Mouse (Mus musculus) embryo, embryonic 10.5 days (tissue): ENCODE measurements around the gene Slc2a5.

Experiments
- DNase-seq: peaks from one replicate; pipeline ENCODE4 v3.0.0-alpha.2; 2015; ENCODE audit warnings: low spot score

The Slc2a5 gene

GRCm38 (mm10) chr4:150119055-150119454, at the start of gene Slc2a5:
TSS of gene Slc2a5 (plus strand) at chr4:150119283.
- peak; percentile 71 for DNase-seq

- no peak for DNase-seq
These were observed 48.9 kb upstream of the Slc2a5 start for GRCm38 (mm10) chr4:150070136-150070535.

DNA sequence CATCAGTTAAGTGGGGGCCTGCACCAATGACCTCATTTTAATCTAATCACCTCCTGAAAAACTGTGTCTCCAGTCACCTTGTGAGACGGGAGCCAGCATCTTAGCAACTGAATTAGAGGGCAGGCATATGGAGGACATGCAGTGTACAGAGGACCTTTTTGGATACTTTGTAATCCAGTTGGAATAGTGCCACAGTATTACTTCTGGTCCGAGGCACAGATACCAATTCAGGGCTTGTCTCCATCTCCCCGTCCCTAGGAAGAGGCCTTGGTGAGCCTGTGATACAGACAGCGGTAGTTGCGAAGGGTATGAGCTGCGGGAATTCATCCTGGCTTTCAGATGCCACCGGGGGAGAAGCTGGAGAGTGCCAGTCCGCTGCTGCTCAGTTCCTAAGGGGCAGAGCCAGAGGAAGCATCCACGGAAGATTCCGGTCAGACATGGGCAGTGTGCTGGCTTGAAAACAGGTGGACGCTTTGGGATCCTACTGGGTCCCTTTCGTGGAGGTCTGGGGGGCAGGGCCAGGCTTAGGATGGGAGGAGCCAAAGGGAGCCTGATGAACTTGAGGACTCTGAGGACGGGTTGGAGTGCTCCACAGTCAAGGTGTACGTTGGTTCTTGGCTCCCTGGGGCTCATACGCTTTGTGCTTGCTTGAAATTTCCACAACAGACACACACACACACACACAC, 46.5 kb upstream of the Slc2a5 start:
- no peak for DNase-seq

- peak; percentile 68 for DNase-seq
These were observed 46.0 kb upstream of the Slc2a5 start for GRCm38 (mm10) chr4:150073102-150073473.

- no peak for DNase-seq
These were observed 43.7 kb upstream of the Slc2a5 start for GRCm38 (mm10) chr4:150075350-150075749.

- no peak for DNase-seq
These were observed 42.9 kb upstream of the Slc2a5 start for GRCm38 (mm10) chr4:150076147-150076546.

GRCm38 (mm10) chr4:150078646-150079045, 40.4 kb upstream of the Slc2a5 start:
- DNase-seq: no peak

DNA sequence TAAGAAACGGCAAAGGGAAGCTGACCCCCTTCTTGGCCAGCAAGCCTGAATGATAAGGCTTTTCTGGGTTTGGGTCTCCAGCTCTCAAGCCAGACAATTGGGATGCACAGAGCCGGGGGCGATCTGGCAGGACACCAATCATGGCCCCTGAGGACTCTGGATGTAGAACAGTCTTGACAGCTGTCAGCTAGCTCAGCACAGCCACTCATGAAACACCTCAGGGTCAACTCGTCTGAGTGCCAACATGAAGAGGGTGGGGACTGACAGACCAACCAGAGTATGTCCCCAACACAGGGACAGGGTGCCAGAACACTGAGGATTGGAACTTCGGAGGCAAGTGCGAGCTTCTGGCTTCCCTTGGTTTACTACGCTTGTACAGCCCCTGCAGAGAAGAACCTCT, 39.8 kb upstream of the Slc2a5 start:
- no peak for DNase-seq

GRCm38 (mm10) chr4:150080330-150080967, 38.6 kb upstream of the Slc2a5 start:
- no peak for DNase-seq

- DNase-seq: no peak
These were observed 33.7 kb upstream of the Slc2a5 start for GRCm38 (mm10) chr4:150085366-150085765.

DNA sequence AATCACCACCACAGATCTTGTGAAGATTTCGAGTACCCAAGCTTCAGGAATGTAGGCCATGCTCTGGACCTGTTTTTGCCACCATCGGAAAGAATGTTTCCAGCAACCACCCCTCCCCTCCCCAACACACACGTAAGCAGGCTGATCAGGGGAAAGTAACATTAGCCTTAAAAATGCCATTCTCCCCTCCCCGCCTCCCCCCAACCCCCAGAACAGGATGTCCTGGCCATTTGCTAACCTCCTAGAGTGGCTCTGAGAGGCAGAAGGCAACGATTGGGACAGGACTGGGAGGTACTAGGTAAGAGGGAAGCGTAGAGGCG, 32.3 kb upstream of the Slc2a5 start:
- DNase-seq: no peak

DNA sequence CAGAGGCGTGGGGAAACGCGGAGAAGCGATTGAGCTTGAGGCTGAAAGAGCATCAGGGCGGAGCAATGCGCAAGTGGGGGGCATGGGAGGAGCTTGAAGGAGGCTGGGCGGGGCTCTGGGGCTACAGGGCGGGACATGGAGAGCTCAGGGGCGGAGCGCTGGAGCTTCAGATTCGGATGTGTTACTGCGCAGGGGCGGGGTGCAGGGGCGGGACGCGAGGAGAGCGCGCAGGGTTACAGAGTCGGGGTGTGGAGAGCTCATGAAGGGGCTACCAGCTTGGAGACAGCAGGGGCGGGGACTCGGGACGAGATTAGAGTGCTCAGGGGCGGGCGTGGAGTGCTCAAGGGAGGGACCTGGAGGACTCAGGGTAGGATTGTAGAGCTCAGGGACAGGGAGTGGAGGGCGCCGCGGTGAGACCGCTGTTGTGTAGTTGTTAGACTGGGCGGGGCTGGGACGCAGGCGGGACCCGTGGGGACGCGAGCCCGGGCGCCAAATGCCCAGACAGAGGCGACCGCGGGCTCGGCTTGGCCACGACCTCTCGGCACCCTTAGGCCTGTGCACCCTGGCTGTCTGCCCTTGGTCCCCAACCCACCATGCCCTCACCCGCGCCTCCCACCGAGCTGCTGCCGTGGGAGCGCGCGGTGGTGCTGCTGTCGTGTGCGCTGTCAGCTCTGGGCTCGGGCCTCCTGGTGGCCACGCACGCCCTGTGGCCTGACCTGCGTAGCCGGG, 31.8 kb upstream of the Slc2a5 start, which contains the start of gene Gpr157:
TSS of gene Gpr157 (plus strand) at position 205 of the 729 bp plus-strand sequence.
- DNase-seq: peak; percentile 98

DNA sequence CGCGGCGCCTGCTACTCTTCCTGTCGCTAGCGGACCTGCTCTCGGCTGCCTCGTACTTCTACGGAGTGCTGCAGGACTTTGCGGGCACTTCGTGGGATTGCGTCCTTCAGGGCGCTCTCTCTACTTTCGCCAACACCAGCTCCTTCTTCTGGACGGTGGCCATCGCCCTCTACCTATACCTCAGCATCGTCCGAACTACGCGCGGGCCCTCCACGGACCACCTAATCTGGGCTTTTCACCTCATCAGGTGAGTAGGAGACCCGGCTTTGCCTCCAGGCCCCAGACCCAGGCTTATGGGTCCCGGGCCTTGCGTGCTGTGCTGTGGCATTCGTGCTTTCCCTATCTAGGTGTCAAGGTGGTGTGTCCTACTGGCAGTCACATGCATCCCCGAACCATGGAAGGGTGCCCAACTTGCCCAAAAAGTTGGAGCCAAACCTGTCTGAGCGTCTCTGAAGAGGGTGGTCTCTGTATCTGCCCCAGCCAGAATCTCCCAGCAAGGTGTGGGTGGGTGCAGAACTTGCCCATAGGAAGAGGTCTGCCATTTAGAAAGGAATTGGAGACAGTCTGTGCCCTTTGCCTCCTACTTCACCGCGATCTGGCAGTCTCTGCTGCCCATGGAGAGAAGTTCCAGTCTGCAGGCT, 31.1 kb upstream of the Slc2a5 start:
- no peak for DNase-seq

DNA sequence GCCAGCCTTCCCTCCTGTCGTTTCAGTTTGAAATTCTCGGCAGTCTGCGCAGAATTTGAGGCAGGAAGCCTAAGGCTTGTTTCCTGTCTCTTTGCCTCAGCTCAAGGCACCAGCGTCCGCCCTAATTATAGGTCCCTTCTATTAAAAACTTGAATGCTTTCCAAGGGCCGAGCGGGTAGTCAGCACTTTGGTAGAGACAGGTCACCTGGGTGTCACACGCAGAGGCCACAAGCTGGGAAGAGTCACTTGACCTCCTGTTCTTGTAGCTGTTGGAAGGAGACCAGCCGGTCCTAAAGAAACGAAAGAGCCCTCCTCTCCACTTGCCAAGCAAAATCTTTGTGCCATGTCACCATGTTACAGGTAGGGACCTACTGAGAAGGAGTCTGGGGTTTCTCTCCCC, 30.0 kb upstream of the Slc2a5 start:
- DNase-seq: no peak

DNA sequence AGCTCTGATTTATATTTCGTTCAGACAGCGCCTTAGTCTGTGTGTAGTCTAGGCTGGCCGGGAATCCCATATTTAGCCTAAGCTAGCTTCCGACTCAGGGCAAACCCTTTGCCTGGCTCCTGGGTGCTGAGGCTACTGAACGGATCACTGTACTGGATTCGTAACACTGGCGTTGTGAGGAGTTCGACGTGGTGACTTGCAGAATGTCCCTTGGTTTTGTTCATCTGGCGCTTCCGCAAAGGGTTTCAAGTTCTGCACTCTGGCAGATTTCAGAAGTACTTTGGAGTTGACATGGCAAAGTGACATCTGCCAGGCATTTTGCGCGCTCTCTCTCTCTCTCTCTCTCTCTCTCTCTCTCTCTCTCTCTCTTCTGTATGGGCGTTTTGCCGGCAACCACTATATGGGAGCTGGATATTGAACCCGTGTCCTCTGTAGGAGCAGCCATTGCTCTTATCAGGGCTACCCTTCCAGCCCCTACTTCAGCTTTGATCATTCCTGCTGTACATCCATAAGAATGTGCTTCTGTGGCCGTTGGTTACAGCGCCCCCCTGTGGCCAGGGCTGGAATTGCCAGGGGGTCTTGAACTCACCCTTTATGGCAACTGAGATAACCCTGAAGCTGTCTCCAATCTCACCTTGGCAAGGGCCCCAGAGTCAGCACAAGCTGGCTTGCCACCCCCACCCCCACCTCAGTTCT, 27.0 kb upstream of the Slc2a5 start:
- DNase-seq: no peak

DNA sequence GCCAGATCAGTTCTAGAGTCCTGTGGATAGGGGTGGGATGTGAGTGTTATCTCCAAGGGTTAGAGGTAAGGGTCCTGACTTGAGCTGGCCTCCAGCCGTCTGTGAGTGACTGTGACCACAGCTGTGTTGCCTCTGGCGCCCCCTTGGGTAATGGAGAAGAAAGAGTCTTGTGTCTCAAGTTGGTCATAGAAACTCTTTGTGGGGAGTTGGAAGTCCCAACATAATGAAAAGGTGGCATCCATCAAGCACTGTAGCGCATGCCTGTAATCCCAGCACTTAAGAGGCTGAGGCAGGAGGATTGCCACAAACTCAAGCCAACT, 26.5 kb upstream of the Slc2a5 start:
- DNase-seq: no peak

DNA sequence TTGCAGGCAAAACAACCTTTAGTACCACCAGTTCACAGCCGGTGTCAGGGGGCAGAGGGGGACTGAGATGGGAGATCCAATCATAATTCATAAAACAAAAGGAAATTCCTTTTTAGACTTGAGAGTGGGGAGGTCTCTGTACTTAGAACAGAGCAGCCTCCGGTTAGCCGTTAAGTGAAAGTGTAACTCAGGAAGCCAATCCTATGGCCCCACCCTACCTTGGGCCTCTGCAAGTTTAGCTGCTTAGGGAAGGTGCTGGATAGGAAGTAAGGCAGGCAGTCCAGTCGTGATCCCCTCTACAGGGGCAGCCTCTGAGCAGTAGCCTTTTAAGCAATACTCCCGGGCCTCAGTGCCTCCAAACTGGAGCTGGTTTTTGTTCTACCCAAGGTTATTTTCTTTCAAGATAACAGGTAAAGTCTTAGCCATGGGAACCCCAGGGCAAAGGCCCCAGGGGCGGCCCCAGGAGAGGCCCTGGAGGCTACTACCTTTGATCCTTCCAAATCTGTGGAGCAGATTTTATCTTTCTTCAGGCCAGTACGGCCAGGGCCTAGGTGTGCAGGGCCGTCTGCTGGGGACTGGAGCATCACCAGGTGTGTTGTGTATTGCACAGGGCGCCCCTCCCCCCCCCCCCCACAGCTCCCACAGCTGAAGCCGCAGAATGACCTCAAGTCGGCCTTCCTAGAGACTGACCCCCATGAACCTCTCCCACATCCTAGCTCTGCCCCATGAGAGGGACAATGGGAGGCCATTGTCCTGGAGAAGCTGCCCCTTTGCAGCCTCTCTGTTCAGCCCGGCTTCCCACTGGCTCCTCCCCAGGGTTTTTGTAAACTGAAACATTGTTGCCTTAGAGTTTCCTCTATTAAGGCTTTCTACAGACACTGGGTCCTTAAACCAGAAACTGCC, 25.3 kb upstream of the Slc2a5 start:
- DNase-seq: no peak

DNA sequence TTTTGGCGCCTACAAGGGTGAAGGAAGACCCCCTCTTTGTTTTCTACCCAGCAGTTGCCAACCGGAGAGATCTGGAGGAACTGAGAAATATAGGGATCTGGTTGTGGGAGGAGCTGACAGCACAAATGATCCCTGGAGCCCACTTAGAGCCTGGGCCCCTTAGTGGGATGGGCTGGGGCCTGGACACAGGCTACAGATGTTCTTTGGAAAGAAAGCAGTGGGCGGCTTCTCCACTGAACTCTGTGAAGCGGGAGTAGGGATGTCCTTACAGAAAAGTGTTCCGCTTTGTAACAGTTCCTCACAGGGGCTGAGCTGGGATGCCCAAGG, 24.7 kb upstream of the Slc2a5 start:
- DNase-seq: peak; percentile 63

DNA sequence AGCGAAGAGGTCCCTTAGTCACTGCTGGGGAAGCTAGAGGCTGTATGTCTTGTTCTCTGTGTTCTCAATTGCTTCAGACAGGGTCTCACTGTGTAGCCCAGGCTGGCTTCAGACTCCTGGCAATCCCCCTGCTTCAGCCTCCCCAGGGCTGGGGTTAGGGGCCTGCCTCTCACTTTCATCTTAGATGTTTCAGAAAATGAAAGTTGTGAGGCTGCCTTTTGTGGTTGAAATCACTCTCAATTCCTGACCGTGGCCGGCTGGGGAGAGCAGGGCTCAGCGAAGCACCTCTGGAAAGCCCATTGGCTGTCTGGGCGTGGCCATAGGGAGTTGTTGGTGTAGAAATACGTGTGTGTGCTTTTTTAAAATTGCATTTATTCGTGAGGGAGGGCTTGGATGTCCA, 22.8 kb upstream of the Slc2a5 start:
- DNase-seq: no peak

- DNase-seq: no peak
These were observed 21.2 kb upstream of the Slc2a5 start for GRCm38 (mm10) chr4:150097847-150098246.

- DNase-seq: peak; percentile 89
These were observed 20.2 kb upstream of the Slc2a5 start for GRCm38 (mm10) chr4:150098880-150099279.

- no peak for DNase-seq
These were observed 16.3 kb upstream of the Slc2a5 start for GRCm38 (mm10) chr4:150102822-150103221.
